Comparison of ENCODE assay signal across 27 mouse cellular contexts in the genomic region with DNA sequence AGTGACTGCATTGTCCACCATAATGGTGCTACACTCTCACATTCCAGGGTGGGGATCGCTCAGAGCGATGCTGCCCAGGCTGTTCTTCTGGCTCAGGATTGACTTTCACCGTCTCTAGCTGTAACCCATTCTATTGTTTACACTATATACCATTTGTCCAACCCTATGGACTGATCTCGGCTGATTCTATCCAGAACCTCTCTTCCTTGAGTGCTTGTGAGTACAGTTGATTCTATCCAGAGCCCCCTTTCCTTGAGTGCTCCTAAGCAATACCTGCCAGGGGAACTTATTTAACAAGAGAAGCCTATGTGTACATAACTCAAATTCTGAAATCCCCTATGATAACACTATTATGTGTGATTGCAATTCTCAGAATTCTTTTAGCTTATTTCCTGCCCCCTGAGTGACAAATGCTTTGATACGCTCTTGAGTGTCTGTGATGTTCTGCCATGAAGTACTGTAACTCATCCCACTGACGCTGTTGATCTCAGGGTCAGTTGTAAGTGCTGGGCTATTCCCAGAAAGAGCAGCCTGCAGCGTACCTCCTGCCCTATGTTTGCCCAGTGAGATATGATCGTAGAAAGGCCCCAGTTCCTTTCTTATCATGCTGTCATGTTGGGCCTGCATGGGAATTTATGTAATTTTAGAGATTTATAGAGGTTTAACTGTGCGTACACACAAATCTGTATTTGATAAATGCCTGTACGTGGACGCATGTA. TPM values are rescaled to one million over a fixed set of nuclear protein-coding genes. Genes with fewer than 3 reads are reported as not detected.
DNase-seq lines count a peak whose midpoint lies in the region; ATAC-seq and TF ChIP-seq lines count a peak whose summit lies in the region.
"Had no signal": no experiment of that assay in that cellular context is flagged by ENCODE, and none has a peak within 500 bp of the region (broad histone marks: within the 10 kb centered on the region; RNA-seq: fewer than 3 reads in every experiment).

No protein-coding gene starts in this region.

- DNase-seq in adrenal gland, adult 8-10 months = peak; percentile 48
- no peak for DNase-seq in adrenal gland, postnatal 25 days
- DNase-seq in lung, postnatal 36 days = no peak
- peak; percentile 44 to 49 for DNase-seq in adrenal gland, postnatal 36 days
- DNase-seq in cerebellum, adult 9-10 months = no peak
- no peak for DNase-seq in hindbrain, postnatal 0 days (ENCODE audit: low spot score)
- DNase-seq: cerebellum, adult 11-12 months; cerebellum, postnatal 25 days; gastrocnemius, postnatal 25 days; heart, adult 2 months; heart, postnatal 4 days; kidney, adult 11 months; kidney, postnatal 36 days; lung, adult 2 months; midbrain, embryonic 14.5 days; right cerebral cortex, postnatal 14 days; spleen, adult 18-20 months; thymus, adult 18-20 months; thymus, postnatal 36 days had no signal

- no peak overlapping the region for H3K9ac ChIP-seq in lung, embryonic 15.5 days
- no peak overlapping the region for H3K9ac ChIP-seq in stomach, embryonic 15.5 days
- H3K9ac ChIP-seq in hindbrain, postnatal 0 days (replicated peaks; ENCODE audit: low read length) = no peak overlapping the region
- H3K9ac ChIP-seq: forebrain, embryonic 15.5 days; hindbrain, embryonic 14.5 days; kidney, embryonic 15.5 days; limb, embryonic 13.5 days; liver, embryonic 12.5 days had no signal

- H3K4me2 ChIP-seq in lung, embryonic 15.5 days = no peak overlapping the region
- H3K4me2 ChIP-seq in stomach, embryonic 15.5 days = no peak overlapping the region
- no peak overlapping the region for H3K4me2 ChIP-seq in hindbrain, postnatal 0 days (ENCODE audit: low read depth, low read length)
- H3K4me2 ChIP-seq: forebrain, embryonic 15.5 days; hindbrain, embryonic 14.5 days; kidney, embryonic 15.5 days; limb, embryonic 13.5 days; liver, embryonic 12.5 days had no signal

- no peaks in the 10 kb centered on the region for H3K27me3 ChIP-seq in lung, embryonic 15.5 days
- no peaks in the 10 kb centered on the region for H3K27me3 ChIP-seq in stomach, embryonic 15.5 days (replicated peaks)
- H3K27me3 ChIP-seq in hindbrain, postnatal 0 days (ENCODE audit: insufficient read depth, low read length) = no peaks in the 10 kb centered on the region
- H3K27me3 ChIP-seq: forebrain, embryonic 15.5 days; kidney, embryonic 15.5 days; limb, embryonic 13.5 days; liver, embryonic 12.5 days had no signal

- H3K27ac ChIP-seq in lung, embryonic 15.5 days = 0 out of 2 replicates have a peak overlapping the region, but pooled peaks have one; percentile 35
- peak overlapping the region; percentile 18; the same call in 1 of the 2 replicates for H3K27ac ChIP-seq in stomach, embryonic 15.5 days
- no peak overlapping the region for H3K27ac ChIP-seq in hindbrain, postnatal 0 days
- H3K27ac ChIP-seq: forebrain, embryonic 15.5 days; heart, adult 2 months; hindbrain, embryonic 14.5 days; kidney, embryonic 15.5 days; limb, embryonic 13.5 days; liver, embryonic 12.5 days had no signal

- 44% methylated on average over 11 of the region's 11 CpGs for whole genome bisulfite sequencing in lung, embryonic 15.5 days
- WGBS in stomach, embryonic 15.5 days = 38% methylated on average over 11 of the region's 11 CpGs
- 92% methylated on average over 11 of the region's 11 CpGs for WGBS in hindbrain, postnatal 0 days

- peaks cover 13% of the 10 kb centered on the region for H3K4me1 ChIP-seq in lung, embryonic 15.5 days
- 0 out of 2 replicates have a peak, but pooled peaks cover 4% of the 10 kb centered on the region for H3K4me1 ChIP-seq in stomach, embryonic 15.5 days
- no peaks in the 10 kb centered on the region for H3K4me1 ChIP-seq in hindbrain, postnatal 0 days (ENCODE audit: insufficient read depth, low read length)
- H3K4me1 ChIP-seq: forebrain, embryonic 15.5 days; kidney, embryonic 15.5 days; liver, embryonic 12.5 days had no signal

- H3K36me3 ChIP-seq in lung, embryonic 15.5 days = no peaks in the 10 kb centered on the region
- no peaks in the 10 kb centered on the region for H3K36me3 ChIP-seq in stomach, embryonic 15.5 days
- H3K36me3 ChIP-seq in hindbrain, postnatal 0 days (ENCODE audit: insufficient read depth, low read length) = no peaks in the 10 kb centered on the region
- H3K36me3 ChIP-seq: forebrain, embryonic 15.5 days; kidney, embryonic 15.5 days; limb, embryonic 13.5 days; liver, embryonic 12.5 days had no signal

- no peak for ATAC-seq in lung, embryonic 15.5 days (ENCODE audit: borderline replicate concordance, extremely low read depth, low FRiP score, low TSS enrichment)
- ATAC-seq in stomach, embryonic 15.5 days (ENCODE audit: insufficient read depth, low FRiP score, low read depth) = peak; percentile 70
- ATAC-seq in hindbrain, postnatal 0 days = no peak
- ATAC-seq: CD4-positive, CD25-positive, alpha-beta regulatory T cell, adult 4 months; forebrain, embryonic 15.5 days; liver, embryonic 12.5 days had no signal

- no peak for TF ChIP-seq CTCF in hindbrain, postnatal 0 days (IDR thresholded peaks at IDR 0.05; ENCODE audit: low read depth)

- H3K9me3 ChIP-seq in lung, embryonic 15.5 days = no peaks in the 10 kb centered on the region
- no peaks in the 10 kb centered on the region for H3K9me3 ChIP-seq in stomach, embryonic 15.5 days
- no peaks in the 10 kb centered on the region for H3K9me3 ChIP-seq in hindbrain, postnatal 0 days (ENCODE audit: low read length)
- H3K9me3 ChIP-seq: forebrain, embryonic 15.5 days; kidney, embryonic 15.5 days; limb, embryonic 13.5 days; liver, embryonic 12.5 days had no signal

- no peak overlapping the region for H3K4me3 ChIP-seq in lung, embryonic 15.5 days
- H3K4me3 ChIP-seq in stomach, embryonic 15.5 days (replicated peaks) = no peak overlapping the region
- H3K4me3 ChIP-seq in hindbrain, postnatal 0 days (ENCODE audit: low read length) = no peak overlapping the region
- H3K4me3 ChIP-seq: forebrain, embryonic 15.5 days; heart, adult 2 months; kidney, embryonic 15.5 days; limb, embryonic 13.5 days; liver, embryonic 12.5 days had no signal

RNA-seq across cellular contexts. Expression of a gene that starts 27.4 kb away (rescaled TPM):
- 10 to 100 TPM; 47.3 to 67.5 (median 51.3) TPM for total RNA-seq in adrenal gland, adult 8-10 months (2022)
- total RNA-seq in adrenal gland, postnatal 25 days (2021) = 47.2 and 57.1 TPM in 2 replicates
- 55.9 and 59.5 TPM in 2 replicates for polyA plus RNA-seq in lung, embryonic 15.5 days (2015; fragmentation: Nextera tagmentation; extraction: Ambion mirVana)
- total RNA-seq in adrenal gland, postnatal 36 days (2021) = 10 to 100 TPM; 60.2 to 60.4 TPM
- polyA plus RNA-seq in stomach, embryonic 15.5 days (2015; fragmentation: Nextera tagmentation; extraction: Ambion mirVana) = 39.4 and 42.8 TPM in 2 replicates
- total RNA-seq in hindbrain, postnatal 0 days (2014; rRNA removed) = 21.7 and 21.8 TPM in 2 replicates
- polyA plus RNA-seq in hindbrain, postnatal 0 days (2015; fragmentation: Nextera tagmentation; extraction: Ambion mirVana) = 13.6 and 14.8 TPM in 2 replicates

Comparison
In these comparisons a context has a peak if more than half of its experiments do, and no peak if none do; other contexts are left out.
1. DNase-seq: peak in adrenal gland, adult 8-10 months (single experiment) and adrenal gland, postnatal 36 days (2 of 2); none in adrenal gland, postnatal 25 days (single experiment), lung, postnatal 36 days (single experiment), cerebellum, adult 9-10 months (single experiment) and hindbrain, postnatal 0 days (single experiment).